Mouse (Mus musculus) liver, embryonic 12.5 days (tissue): ENCODE data around the gene Cyp2c55. TPM values are rescaled to one million over a fixed set of nuclear protein-coding genes. Genes with fewer than 3 reads are reported as not detected.

Experiments
- ATAC-seq: fragments of 200-750 bp; cut with Nextera tagmentation; 2 replicates; pipeline ENCODE4 v1.8.0; 2017; ENCODE audit warnings: moderate number of reproducible peaks, mild to moderate bottlenecking, moderate library complexity
- H3K27ac ChIP-seq: fragments of 300-500 bp; sonication (generic); 2 replicates; pipeline ENCODE4 v1.5.1; 2016; ENCODE audit warnings: mild to moderate bottlenecking
- H3K27me3 ChIP-seq: fragments of 300-500 bp; sonication (generic); replicated peaks from 2 replicates; pipeline ENCODE4 v1.6.1; 2016; ENCODE audit warnings: mild to moderate bottlenecking, moderate library complexity
- H3K36me3 ChIP-seq: fragments of 300-500 bp; sonication (generic); 2 replicates; pipeline ENCODE4 v1.6.1; 2016; ENCODE audit warnings: mild to moderate bottlenecking, moderate library complexity
- H3K4me1 ChIP-seq: fragments of 300-500 bp; sonication (generic); 2 replicates; pipeline ENCODE4 v1.6.1; 2016
- H3K4me2 ChIP-seq: fragments of 300-500 bp; sonication (generic); 2 replicates; pipeline ENCODE4 v1.6.1; 2016; ENCODE audit warnings: mild to moderate bottlenecking, moderate library complexity
- H3K4me3 ChIP-seq: fragments of 300-500 bp; sonication (generic); 2 replicates; pipeline ENCODE4 v1.5.1; 2016; ENCODE audit warnings: mild to moderate bottlenecking, moderate library complexity
- H3K9ac ChIP-seq: fragments of 300-500 bp; sonication (generic); 2 replicates; pipeline ENCODE4 v1.6.1; 2016; ENCODE audit warnings: mild to moderate bottlenecking, moderate library complexity
- H3K9me3 ChIP-seq: fragments of 300-500 bp; sonication (generic); replicated peaks from 2 replicates; pipeline ENCODE4 v1.6.1; 2016; ENCODE audit warnings: mild to moderate bottlenecking, moderate library complexity
- WGBS: fragments of 180-500 bp; shearing (Covaris S2); methylation state at CpG from one replicate; pipeline ENCODE4 v1.1.7; 2016; ENCODE audit not compliant: insufficient replicate concordance; 5-methylcytosine and 5-hydroxymethylcytosine counted together
- polyA plus RNA-seq: library from polyadenylated mRNA; unstranded; fragments of >200 nt; fragmentation: Nextera tagmentation; extraction: Ambion mirVana; gene quantifications from 2 replicates; pipeline ENCODE4 v1.2.1, GENCODE M21; 2016

Gene Cyp2c55
- polyA plus RNA-seq, result not detected in 2 replicates

DNA sequence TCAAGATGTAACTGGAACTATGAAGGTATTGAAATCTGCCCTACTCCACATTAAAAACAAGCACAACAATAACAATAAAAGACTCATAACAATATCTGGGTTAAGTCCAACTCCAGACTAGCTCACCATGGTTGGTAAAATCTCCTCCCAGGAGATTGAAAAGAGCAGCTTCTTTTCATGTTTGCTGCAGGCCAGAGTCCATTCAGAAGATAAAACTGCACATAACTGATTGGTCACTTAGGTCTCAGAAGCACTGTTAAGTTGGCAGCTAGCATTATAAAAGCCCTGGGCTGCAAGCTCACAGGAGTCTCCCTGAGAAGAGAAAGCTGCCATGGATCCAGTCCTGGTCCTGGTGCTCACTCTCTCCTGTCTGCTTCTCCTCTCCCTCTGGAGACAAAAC lies at the start of gene Cyp2c55:
Cyp2c55 (plus strand) TSS at position 305 of the 400 bp plus-strand sequence.
- ATAC-seq, result no peak
- H3K27me3 ChIP-seq, result no peaks in the 10 kb centered on the region
- H3K9me3 ChIP-seq, result no peaks in the 10 kb centered on the region
- no peak within 1 kb of the TSS for H3K9ac ChIP-seq
- no peak within 1 kb of the TSS for H3K4me3 ChIP-seq
- H3K36me3 ChIP-seq, result no peaks in the 10 kb centered on the region
- H3K4me2 ChIP-seq, result no peak within 1 kb of the TSS
- H3K4me1 ChIP-seq, result no peaks in the 10 kb centered on the region
- H3K27ac ChIP-seq, result no peak within 1 kb of the TSS

DNA sequence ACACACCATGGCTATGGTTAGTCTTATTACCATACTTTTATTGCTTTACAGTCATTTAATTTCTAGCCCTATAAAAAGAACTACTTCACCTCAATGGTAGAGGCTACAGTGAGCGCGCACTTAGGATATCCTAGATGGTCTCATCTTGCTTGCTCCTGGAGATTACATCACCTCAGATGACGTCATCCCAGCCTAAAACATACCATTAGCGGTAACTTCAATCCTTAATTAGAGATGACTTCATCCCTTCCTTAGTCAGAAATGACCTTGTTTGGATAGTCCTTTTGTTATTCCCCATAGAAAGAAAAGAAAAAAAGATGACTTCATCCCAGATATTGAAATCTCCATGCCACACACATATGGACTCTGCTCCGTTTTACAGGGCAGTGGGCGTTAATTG lies 36.1 kb upstream of the Cyp2c55 start:
- no peak overlapping the region for H3K27ac ChIP-seq

GRCm38 (mm10) chr19:38972581-38972980 lies 34.2 kb upstream of the Cyp2c55 start:
- Histone ChIP-seq H3K9me3 (no peaks in the 10 kb centered on the region), H3K36me3 (peaks cover 36% of the 10 kb centered on the region), H3K4me3 (no peak overlapping the region), H3K4me1 (no peaks in the 10 kb centered on the region), H3K9ac (no peak overlapping the region), H3K4me2 (no peak overlapping the region), H3K27ac (no peak overlapping the region), H3K27me3 (no peaks in the 10 kb centered on the region)
- ATAC-seq, result 0 out of 2 replicates have a peak, but pooled peaks have one; percentile 35
- WGBS, result 70% methylated on average over 5 of the region's 5 CpGs

More for the DNA sequence above, 36.1 kb upstream of the Cyp2c55 start:
- H3K27me3 ChIP-seq, result no peaks in the 10 kb centered on the region
- H3K4me1 ChIP-seq, result no peaks in the 10 kb centered on the region
- H3K36me3 ChIP-seq, result peaks cover 52% of the 10 kb centered on the region
- H3K4me2 ChIP-seq, result no peak overlapping the region
- 85% methylated on average over 6 of the region's 6 CpGs for WGBS
- no peak for ATAC-seq
- no peak overlapping the region for H3K4me3 ChIP-seq
- no peak overlapping the region for H3K9ac ChIP-seq
- no peaks in the 10 kb centered on the region for H3K9me3 ChIP-seq

DNA sequence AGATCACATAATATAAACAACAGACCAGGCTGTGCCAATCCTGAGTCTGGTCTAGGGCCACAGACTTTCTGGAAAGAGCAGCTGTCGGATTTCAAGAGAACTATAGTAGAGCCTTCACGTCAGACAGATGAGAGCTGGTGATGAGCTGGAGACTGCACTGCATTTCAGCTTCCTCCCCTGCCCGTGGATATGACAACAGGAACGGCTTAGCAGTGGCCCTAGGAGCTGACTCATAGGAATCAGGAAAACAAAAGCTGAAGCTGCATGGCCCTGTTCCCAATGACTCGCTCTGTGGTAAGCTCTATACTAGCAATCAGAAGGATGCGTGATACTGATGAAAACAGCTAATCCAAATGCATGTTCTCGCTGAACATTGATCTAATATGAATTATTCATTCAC lies 33.2 kb upstream of the Cyp2c55 start:
- Histone ChIP-seq H3K4me3 (no peak overlapping the region), H3K9me3 (no peaks in the 10 kb centered on the region), H3K4me1 (no peaks in the 10 kb centered on the region), H3K4me2 (no peak overlapping the region), H3K9ac (no peak overlapping the region), H3K36me3 (peaks cover 31% of the 10 kb centered on the region), H3K27me3 (no peaks in the 10 kb centered on the region), H3K27ac (no peak overlapping the region)
- ATAC-seq, result 0 out of 2 replicates have a peak, but pooled peaks have one; percentile 24
- WGBS, result 49% methylated on average over 7 of the region's 7 CpGs

DNA sequence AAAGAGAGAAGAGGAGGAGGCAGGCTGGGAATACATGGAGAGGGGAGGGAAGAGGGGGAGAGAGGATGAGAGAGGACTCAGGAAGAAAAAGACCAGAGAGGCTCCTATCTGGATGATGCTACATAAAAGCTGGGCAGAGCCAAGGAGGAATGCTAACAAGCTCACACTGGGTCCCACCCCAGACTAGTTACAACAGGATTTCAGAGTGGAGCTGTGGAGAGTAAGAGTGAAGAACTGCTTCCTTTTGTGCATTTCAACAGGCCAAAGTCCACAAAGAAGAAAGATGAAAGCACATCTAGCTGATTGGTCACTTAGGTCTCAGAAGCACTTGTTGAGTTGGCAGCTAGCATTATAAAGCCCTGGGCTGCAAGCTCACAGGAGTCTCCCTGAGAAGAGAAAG lies 30.6 kb upstream of the Cyp2c55 start:
- Histone ChIP-seq H3K27me3 (no peaks in the 10 kb centered on the region), H3K36me3 (peaks cover 11% of the 10 kb centered on the region), H3K4me3 (no peak overlapping the region), H3K4me2 (no peak overlapping the region), H3K9ac (no peak overlapping the region), H3K9me3 (no peaks in the 10 kb centered on the region), H3K27ac (no peak overlapping the region), H3K4me1 (no peaks in the 10 kb centered on the region)
- ATAC-seq, result no peak

GRCm38 (mm10) chr19:38981966-38982365 lies 24.9 kb upstream of the Cyp2c55 start:
- H3K4me1 ChIP-seq, result no peaks in the 10 kb centered on the region
- ATAC-seq, result no peak
- no peak overlapping the region for H3K4me3 ChIP-seq
- WGBS, result 0% methylated on average over 1 of the region's 1 CpGs
- H3K27me3 ChIP-seq, result no peaks in the 10 kb centered on the region
- no peak overlapping the region for H3K27ac ChIP-seq
- H3K4me2 ChIP-seq, result no peak overlapping the region
- H3K9ac ChIP-seq, result no peak overlapping the region
- H3K9me3 ChIP-seq, result no peaks in the 10 kb centered on the region
- H3K36me3 ChIP-seq, result no peaks in the 10 kb centered on the region

- Histone ChIP-seq H3K9me3 (no peaks in the 10 kb centered on the region), H3K27me3 (no peaks in the 10 kb centered on the region), H3K27ac (no peak overlapping the region), H3K9ac (no peak overlapping the region), H3K4me2 (no peak overlapping the region), H3K4me3 (no peak overlapping the region), H3K36me3 (no peaks in the 10 kb centered on the region), H3K4me1 (no peaks in the 10 kb centered on the region)
- WGBS, result 48% methylated on average over 4 of the region's 4 CpGs
- ATAC-seq, result no peak
Measured at GRCm38 (mm10) chr19:38998248-38998647, 8.6 kb upstream of the Cyp2c55 start.

DNA sequence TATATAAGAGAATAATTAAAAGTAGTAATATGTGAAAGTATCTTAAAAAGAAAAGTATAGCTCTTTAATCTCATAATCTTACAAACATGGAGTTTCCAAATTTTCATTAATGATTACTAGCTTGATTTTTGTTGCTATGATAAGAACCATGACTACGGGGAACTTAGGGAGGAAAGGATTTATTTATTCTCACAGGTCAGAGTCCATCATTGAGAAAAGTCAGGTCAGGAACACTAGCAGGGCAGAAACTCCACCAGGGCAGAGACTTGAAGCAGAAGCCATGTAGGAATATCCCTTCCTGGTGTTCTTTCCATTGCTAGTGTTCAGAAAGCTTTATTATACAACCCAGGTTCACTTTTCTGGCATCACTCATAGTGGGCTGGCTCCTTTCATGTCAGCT lies 8.1 kb upstream of the Cyp2c55 start:
- Histone ChIP-seq H3K36me3 (no peaks in the 10 kb centered on the region), H3K9me3 (no peaks in the 10 kb centered on the region), H3K4me1 (no peaks in the 10 kb centered on the region), H3K27me3 (no peaks in the 10 kb centered on the region), H3K27ac (no peak overlapping the region), H3K4me3 (no peak overlapping the region), H3K4me2 (no peak overlapping the region), H3K9ac (no peak overlapping the region)
- ATAC-seq, result no peak
- WGBS, result 61% methylated on average over 1 of the region's 1 CpGs

DNA sequence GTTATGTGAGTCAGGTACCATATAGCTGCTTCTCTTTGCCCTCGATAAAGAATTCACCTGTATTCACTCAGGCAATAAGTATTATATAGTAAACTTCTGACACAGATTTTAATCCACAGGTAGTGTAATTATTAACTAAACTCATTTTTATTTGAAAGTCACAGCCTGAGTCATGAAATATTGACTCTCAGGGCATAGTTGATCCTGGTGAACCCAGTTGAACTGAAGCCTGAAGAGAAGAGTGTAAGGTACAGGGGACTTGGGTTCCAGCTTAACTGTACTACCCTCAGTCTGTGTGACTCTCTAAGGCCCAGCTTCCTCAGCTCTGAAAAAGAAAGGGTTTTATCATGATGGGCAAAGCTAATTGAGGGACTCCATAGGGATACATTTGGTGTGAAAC lies 1.7 kb upstream of the Cyp2c55 start:
- no peaks in the 10 kb centered on the region for H3K36me3 ChIP-seq
- ATAC-seq, result no peak
- no peaks in the 10 kb centered on the region for H3K4me1 ChIP-seq
- 65% methylated on average over 1 of the region's 1 CpGs for WGBS
- H3K9ac ChIP-seq, result no peak overlapping the region
- no peak overlapping the region for H3K4me3 ChIP-seq
- no peaks in the 10 kb centered on the region for H3K9me3 ChIP-seq
- no peak overlapping the region for H3K27ac ChIP-seq
- H3K4me2 ChIP-seq, result no peak overlapping the region
- H3K27me3 ChIP-seq, result no peaks in the 10 kb centered on the region

DNA sequence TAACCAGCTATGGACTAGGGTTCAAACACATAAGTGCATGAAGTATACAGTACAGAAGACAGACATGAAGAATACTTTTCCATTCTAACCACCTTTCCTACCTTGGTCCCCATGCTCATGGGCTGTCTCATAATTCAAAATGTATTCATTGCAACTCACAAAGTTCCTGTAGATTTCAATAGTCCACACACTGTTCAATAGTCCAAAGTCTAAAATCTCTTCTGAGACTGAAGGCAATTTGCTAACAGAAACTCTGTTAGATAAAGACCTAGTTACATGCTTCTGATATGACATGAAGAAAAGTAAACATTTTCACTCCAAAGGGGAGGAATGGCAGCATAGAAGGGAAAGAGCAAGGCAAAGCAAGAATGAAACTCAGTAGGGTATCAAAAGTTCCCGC lies 51.1 kb downstream of the Cyp2c55 start:
- Histone ChIP-seq H3K9me3 (no peaks in the 10 kb centered on the region), H3K4me1 (no peaks in the 10 kb centered on the region), H3K4me2 (no peak overlapping the region), H3K27me3 (no peaks in the 10 kb centered on the region), H3K4me3 (no peak overlapping the region), H3K9ac (no peak overlapping the region), H3K36me3 (no peaks in the 10 kb centered on the region), H3K27ac (no peak overlapping the region)
- WGBS, result 84% methylated on average over 1 of the region's 1 CpGs
- no peak for ATAC-seq

GRCm38 (mm10) chr19:39060719-39061118 lies 53.9 kb downstream of the Cyp2c55 start, which contains the start of gene Cyp2c65:
Cyp2c65 (plus strand) TSS chr19:39061015.
- H3K9me3 ChIP-seq, result 0 out of 2 replicates have a peak, but pooled peaks cover 6% of the 10 kb centered on the region
- H3K4me3 ChIP-seq, result no peak within 1 kb of the TSS
- no peak within 1 kb of the TSS for H3K9ac ChIP-seq
- no peak within 1 kb of the TSS for H3K4me2 ChIP-seq
- no peaks in the 10 kb centered on the region for H3K36me3 ChIP-seq
- H3K27ac ChIP-seq, result no peak within 1 kb of the TSS
- no peak for ATAC-seq
- H3K27me3 ChIP-seq, result no peaks in the 10 kb centered on the region
- 59% methylated on average over 2 of the region's 2 CpGs for WGBS
- no peaks in the 10 kb centered on the region for H3K4me1 ChIP-seq
